Mouse (Mus musculus) forebrain, embryonic 12.5 days (tissue): ENCODE measurements around the gene Nyx. TPM values are rescaled to one million over a fixed set of nuclear protein-coding genes. Genes with fewer than 3 reads are reported as not detected.

Experiments
- polyA plus RNA-seq: library from polyadenylated mRNA; unstranded; fragments of >200 nt; fragmentation: Nextera tagmentation; extraction: Ambion mirVana; gene quantifications from 2 replicates; pipeline ENCODE4 v1.2.1, GENCODE M21; 2016

Gene Nyx
- polyA plus RNA-seq, 1 experiment from 2014 or later: 0.06 TPM

Other genes starting within 250 kb of the Nyx start
- gene Ddx3x, start 185.1 kb upstream of the Nyx start, polyA plus RNA-seq: 185 and 189 TPM in 2 replicates
- gene Gpr34, start 166.0 kb downstream of the Nyx start, polyA plus RNA-seq: 1.6 and 2.3 TPM in 2 replicates
- 0.42 and 0.84 TPM in 2 replicates for gene Gpr82, start 195.3 kb downstream of the Nyx start, polyA plus RNA-seq